Mouse (Mus musculus): ENCODE results near the gene Ptk7.

DNA sequence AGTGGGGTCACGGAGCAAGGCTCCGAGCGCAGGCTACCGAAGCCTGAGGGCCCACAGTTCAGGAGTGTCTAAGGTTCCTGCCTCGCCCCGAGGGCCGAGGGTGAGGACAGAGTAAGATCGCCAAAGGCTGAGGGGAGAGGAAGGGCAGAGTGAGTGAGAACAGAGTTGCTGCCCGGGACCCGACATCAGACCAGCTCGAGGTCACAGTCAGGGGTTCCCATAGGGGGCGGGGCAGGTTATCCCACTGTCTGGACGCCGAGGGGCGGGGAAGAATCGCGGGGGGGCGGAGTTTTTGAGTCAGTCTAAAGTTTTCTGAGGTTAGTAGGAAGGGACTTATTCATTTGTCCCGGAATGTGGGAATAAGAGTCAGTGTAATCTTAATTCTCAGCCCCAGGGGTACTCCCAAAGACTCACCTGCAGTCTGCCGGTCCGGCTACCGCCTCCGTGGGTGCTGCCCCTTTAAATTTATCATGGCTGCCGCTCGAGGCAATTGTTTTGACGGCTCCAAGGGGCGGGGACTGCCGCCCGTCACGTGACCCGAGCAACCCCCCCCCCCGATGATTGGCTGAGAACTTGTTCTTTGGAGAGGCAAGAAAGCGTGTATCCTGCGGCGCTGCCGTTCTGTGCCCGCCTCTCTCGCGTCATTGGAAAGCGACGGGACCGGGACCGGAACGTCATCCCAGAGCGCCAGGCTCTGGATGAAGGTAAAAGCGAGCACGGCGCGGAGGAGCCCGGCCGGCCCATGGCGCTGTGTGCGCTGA, 16.4 kb upstream of the Ptk7 start, which contains the start of the genes Klc4 and Mrpl2:
- TF ChIP-seq CTCF (IDR thresholded peaks at IDR 0.05; ENCODE audit: control insufficient read depth, insufficient read depth, low read length) (no peak), POLR2A (IDR thresholded peaks at IDR 0.05; ENCODE audit: borderline replicate concordance, control insufficient read depth, low read depth, low read length) (peak; percentile 87; the same call in 1 of the 2 replicates)
